Mouse (Mus musculus) C2C12 (cell line): ENCODE results near the gene Erich2. TPM values are rescaled to one million over a fixed set of nuclear protein-coding genes. Genes with fewer than 3 reads are reported as not detected.

Source experiments
- H3K27me3 ChIP-seq: one replicate; pipeline ENCODE4 v1.6.1; 2011; ENCODE audit not compliant: control insufficient read depth, insufficient read depth, insufficient read length
- H3K36me3 ChIP-seq: one replicate; pipeline ENCODE4 v1.6.1; 2011; ENCODE audit not compliant: control insufficient read depth, insufficient read depth
- H3K4me3 ChIP-seq: one replicate; pipeline ENCODE4 v1.5.1; 2011; ENCODE audit warnings: mild to moderate bottlenecking, control low read depth; ENCODE audit not compliant: poor library complexity, insufficient read depth, severe bottlenecking
- H3K79me2 ChIP-seq: one replicate; pipeline ENCODE4 v1.6.1; 2011; ENCODE audit not compliant: control insufficient read depth, insufficient read depth
- H3K79me3 ChIP-seq: one replicate; pipeline ENCODE4 v1.6.1; 2011; ENCODE audit warnings: low read depth, control low read depth
- H3ac ChIP-seq: one replicate; pipeline ENCODE3; 2011; ENCODE audit warnings: low read depth; ENCODE audit not compliant: control insufficient read depth, insufficient read length
- CEBPB ChIP-seq: IDR thresholded peaks from one replicate; pipeline ENCODE4 v1.6.1; 2011; ENCODE audit warnings: low read depth, mild to moderate bottlenecking, control low read depth, moderate library complexity
- CTCF ChIP-seq: IDR thresholded peaks from one replicate; pipeline ENCODE4 v1.5.1; 2011; ENCODE audit not compliant: control insufficient read depth, insufficient read depth, insufficient read length
- FOSL1 ChIP-seq: IDR thresholded peaks from one replicate; pipeline ENCODE4 v1.8.0; 2011; ENCODE audit warnings: mild to moderate bottlenecking, low read length; ENCODE audit not compliant: poor library complexity, insufficient read depth, severe bottlenecking
- MAX ChIP-seq: IDR thresholded peaks from one replicate; pipeline ENCODE4 v1.6.1; 2011; ENCODE audit warnings: mild to moderate bottlenecking, control low read depth
- MYOD1 ChIP-seq: IDR thresholded peaks from one replicate; pipeline ENCODE4 v1.6.1; 2011; ENCODE audit warnings: low read depth; ENCODE audit not compliant: control insufficient read depth, insufficient read length
- MYOG ChIP-seq: IDR thresholded peaks from one replicate; pipeline ENCODE4 v1.6.1; 2011; ENCODE audit not compliant: control insufficient read depth, insufficient read length; ENCODE audit errors: extremely low read depth
- USF1 ChIP-seq: IDR thresholded peaks from one replicate; pipeline ENCODE4 v1.6.1; 2011; ENCODE audit warnings: low read depth, mild to moderate bottlenecking, control low read depth, moderate library complexity
- polyA plus RNA-seq: library from polyadenylated mRNA; unstranded; fragments of >200 nt; fragmentation: generic; extraction: Trizol; gene quantifications from one replicate; pipeline ENCODE4 v1.2.1, GENCODE M21; 2012; ENCODE audit warnings: missing spikeins

Erich2 gene
- polyA plus RNA-seq, 1 experiment: 0.09 TPM

GRCm38 (mm10) chr2:70567071-70567681, 58.6 kb downstream of the Erich2 start:
- Histone ChIP-seq H3ac (no peak overlapping the region), H3K79me2 (no peaks in the 10 kb centered on the region), H3K79me3 (no peaks in the 10 kb centered on the region), H3K4me3 (no peak overlapping the region), H3K36me3 (no peaks in the 10 kb centered on the region), H3K27me3 (peaks cover 68% of the 10 kb centered on the region)
- TF ChIP-seq FOSL1 (no peak), MYOG (no peak), MYOD1 (no peak), CTCF (no peak), CEBPB (no peak)

GRCm38 (mm10) chr2:70567682-70568077, 59.1 kb downstream of the Erich2 start:
- TF ChIP-seq USF1 (no peak), FOSL1 (no peak), CEBPB (no peak), MYOG (no peak), MAX (no peak), CTCF (no peak), MYOD1 (no peak)
- H3K79me3 ChIP-seq: no peaks in the 10 kb centered on the region
- no peaks in the 10 kb centered on the region for H3K36me3 ChIP-seq
- no peak overlapping the region for H3K4me3 ChIP-seq
- peaks cover 67% of the 10 kb centered on the region for H3K27me3 ChIP-seq
- no peak overlapping the region for H3ac ChIP-seq
- no peaks in the 10 kb centered on the region for H3K79me2 ChIP-seq

- H3K4me3 ChIP-seq: no peak overlapping the region
- H3ac ChIP-seq: no peak overlapping the region
- TF ChIP-seq MAX: no peak
- TF ChIP-seq CTCF: no peak
- TF ChIP-seq FOSL1: no peak
- TF ChIP-seq CEBPB: no peak
- TF ChIP-seq USF1: no peak
- no peak for TF ChIP-seq MYOD1
- no peak for TF ChIP-seq MYOG
- H3K79me3 ChIP-seq: no peaks in the 10 kb centered on the region
- H3K27me3 ChIP-seq: peaks cover 60% of the 10 kb centered on the region
- no peaks in the 10 kb centered on the region for H3K79me2 ChIP-seq
- H3K36me3 ChIP-seq: no peaks in the 10 kb centered on the region
These were observed 59.8 kb downstream of the Erich2 start for GRCm38 (mm10) chr2:70568198-70568941.

- Histone ChIP-seq H3K79me3 (no peaks in the 10 kb centered on the region), H3K36me3 (no peaks in the 10 kb centered on the region), H3K79me2 (no peaks in the 10 kb centered on the region), H3K4me3 (no peak overlapping the region), H3ac (no peak overlapping the region), H3K27me3 (peaks cover 49% of the 10 kb centered on the region)
- TF ChIP-seq FOSL1: no peak
These were observed 63.1 kb downstream of the Erich2 start for GRCm38 (mm10) chr2:70571698-70572097.

GRCm38 (mm10) chr2:70572251-70572650, 63.6 kb downstream of the Erich2 start:
- no peaks in the 10 kb centered on the region for H3K36me3 ChIP-seq
- H3K79me3 ChIP-seq: no peaks in the 10 kb centered on the region
- TF ChIP-seq CEBPB (no peak), FOSL1 (no peak), MYOG (no peak), CTCF (no peak), MYOD1 (no peak), MAX (no peak), USF1 (no peak)
- H3K4me3 ChIP-seq: no peak overlapping the region
- H3ac ChIP-seq: no peak overlapping the region
- no peaks in the 10 kb centered on the region for H3K79me2 ChIP-seq
- peaks cover 43% of the 10 kb centered on the region for H3K27me3 ChIP-seq

GRCm38 (mm10) chr2:70573544-70574210, 65.1 kb downstream of the Erich2 start:
- TF ChIP-seq USF1 (no peak), MYOD1 (no peak), FOSL1 (no peak), CEBPB (no peak), CTCF (no peak), MYOG (no peak), MAX (no peak)

More at GRCm38 (mm10) chr2:70573544-70574210, 65.1 kb downstream of the Erich2 start:
- Histone ChIP-seq H3K79me2 (no peaks in the 10 kb centered on the region), H3K79me3 (no peaks in the 10 kb centered on the region), H3ac (no peak overlapping the region), H3K36me3 (no peaks in the 10 kb centered on the region), H3K27me3 (peaks cover 45% of the 10 kb centered on the region), H3K4me3 (no peak overlapping the region)
